Mouse (Mus musculus) lung, embryonic 14.5 days (tissue): ENCODE measurements at regions not wholly inside any gene's neighbourhood (a gene's known extent, or its start where the extent isn't known, plus 50 kb on each side); places are given as distances from the start of the nearest gene placed in this dataset.
A peak's percentile ranks its signal among the peaks of the same experiment; 100 is the strongest.

ENCODE experiments used
- ATAC-seq: fragments of 200-750 bp; cut with Nextera tagmentation; 2 replicates; pipeline ENCODE4 v1.8.0; 2017; ENCODE audit warnings: mild to moderate bottlenecking, moderate TSS enrichment, moderate library complexity; ENCODE audit not compliant: insufficient read depth
- DNase-seq: peaks from one replicate; pipeline ENCODE4 v3.0.0-alpha.2; 2015
- H3K27ac ChIP-seq: fragments of 300-500 bp; sonication (generic); 2 replicates; pipeline ENCODE4 v1.5.1; 2014; ENCODE audit warnings: low read depth, mild to moderate bottlenecking, moderate library complexity
- H3K27me3 ChIP-seq: fragments of 300-500 bp; sonication (generic); 2 replicates; pipeline ENCODE4 v1.6.1; 2014; ENCODE audit warnings: low read length, control low read depth; ENCODE audit not compliant: insufficient read depth
- H3K36me3 ChIP-seq: fragments of 300-500 bp; sonication (generic); 2 replicates; pipeline ENCODE4 v1.6.1; 2014; ENCODE audit warnings: control low read depth; ENCODE audit not compliant: insufficient read depth
- H3K4me1 ChIP-seq: fragments of 300-500 bp; sonication (generic); 2 replicates; pipeline ENCODE4 v1.6.1; 2014; ENCODE audit warnings: antibody characterized with exemption, control low read depth; ENCODE audit not compliant: insufficient read depth
- H3K4me2 ChIP-seq: fragments of 300-500 bp; sonication (generic); 2 replicates; pipeline ENCODE4 v1.6.1; 2014; ENCODE audit warnings: mild to moderate bottlenecking
- H3K4me3 ChIP-seq: fragments of 300-500 bp; sonication (generic); 2 replicates; pipeline ENCODE4 v1.5.1; 2014; ENCODE audit warnings: low read depth, low read length
- H3K9ac ChIP-seq: fragments of 300-500 bp; sonication (generic); 2 replicates; pipeline ENCODE4 v1.6.1; 2014
- H3K9me3 ChIP-seq: fragments of 300-500 bp; sonication (generic); 2 replicates; pipeline ENCODE4 v1.6.1; 2016; ENCODE audit warnings: low read depth, low read length, control low read depth
- CTCF ChIP-seq: IDR thresholded peaks from 2 replicates; pipeline ENCODE4 v1.5.1; 2016; ENCODE audit warnings: antibody characterized with exemption, low read depth
- WGBS: fragments of 180-500 bp; shearing (Covaris S2); extraction: QIAGEN DNeasy Blood & Tissue Kit; methylation state at CpG from one replicate; pipeline ENCODE4 v1.1.7; 2014; 5-methylcytosine and 5-hydroxymethylcytosine counted together

- no peak for DNase-seq
- Histone ChIP-seq H3K9me3 (no peaks in the 10 kb centered on the region), H3K27me3 (no peaks in the 10 kb centered on the region), H3K9ac (no peak overlapping the region), H3K4me1 (no peaks in the 10 kb centered on the region), H3K36me3 (no peaks in the 10 kb centered on the region), H3K4me3 (no peak overlapping the region), H3K27ac (no peak overlapping the region), H3K4me2 (no peak overlapping the region)
- WGBS, result 80% methylated on average over 6 of the region's 6 CpGs
- TF ChIP-seq CTCF, result no peak
- no peak for ATAC-seq
These were observed 441.8 kb downstream of the Fgf9 start for GRCm38 (mm10) chr14:58512177-58512576.

GRCm38 (mm10) chr14:58511571-58511985 is 441.2 kb downstream of the Fgf9 start:
- no peak for TF ChIP-seq CTCF
- Histone ChIP-seq H3K4me2 (no peak overlapping the region), H3K4me1 (no peaks in the 10 kb centered on the region), H3K9me3 (no peaks in the 10 kb centered on the region), H3K9ac (no peak overlapping the region), H3K36me3 (no peaks in the 10 kb centered on the region), H3K4me3 (no peak overlapping the region), H3K27me3 (no peaks in the 10 kb centered on the region), H3K27ac (no peak overlapping the region)
- DNase-seq (no peak), ATAC-seq (no peak)
- 53% methylated on average over 4 of the region's 4 CpGs for WGBS

GRCm38 (mm10) chr14:58510790-58511189 is 440.4 kb downstream of the Fgf9 start:
- no peak for DNase-seq
- H3K36me3 ChIP-seq, result no peaks in the 10 kb centered on the region
- no peaks in the 10 kb centered on the region for H3K27me3 ChIP-seq
- H3K4me2 ChIP-seq, result no peak overlapping the region
- peak; percentile 31; the same call in 1 of the 2 replicates for TF ChIP-seq CTCF
- H3K9ac ChIP-seq, result no peak overlapping the region
- ATAC-seq, result no peak
- no peaks in the 10 kb centered on the region for H3K9me3 ChIP-seq
- H3K27ac ChIP-seq, result no peak overlapping the region
- H3K4me3 ChIP-seq, result no peak overlapping the region
- no peaks in the 10 kb centered on the region for H3K4me1 ChIP-seq
- 76% methylated on average over 4 of the region's 4 CpGs for WGBS

GRCm38 (mm10) chr14:58509106-58509505 is 438.8 kb downstream of the Fgf9 start:
- WGBS, result 53% methylated on average over 4 of the region's 4 CpGs

GRCm38 (mm10) chr14:58506490-58506889 is 436.1 kb downstream of the Fgf9 start:
- WGBS, result 50% methylated on average over 3 of the region's 3 CpGs
- Histone ChIP-seq H3K4me3 (no peak overlapping the region), H3K9ac (no peak overlapping the region), H3K4me1 (no peaks in the 10 kb centered on the region), H3K27ac (no peak overlapping the region), H3K36me3 (no peaks in the 10 kb centered on the region), H3K4me2 (no peak overlapping the region), H3K9me3 (no peaks in the 10 kb centered on the region), H3K27me3 (no peaks in the 10 kb centered on the region)
- ATAC-seq, result 0 out of 2 replicates have a peak, but pooled peaks have one; percentile 28
- peak; percentile 49 for DNase-seq
- TF ChIP-seq CTCF, result no peak

More at GRCm38 (mm10) chr14:58509106-58509505, 438.8 kb downstream of the Fgf9 start:
- Histone ChIP-seq H3K4me3 (no peak overlapping the region), H3K9ac (no peak overlapping the region), H3K36me3 (no peaks in the 10 kb centered on the region), H3K4me2 (no peak overlapping the region), H3K27me3 (no peaks in the 10 kb centered on the region), H3K9me3 (no peaks in the 10 kb centered on the region), H3K27ac (no peak overlapping the region), H3K4me1 (no peaks in the 10 kb centered on the region)
- ATAC-seq, result no peak
- DNase-seq, result no peak
- no peak for TF ChIP-seq CTCF

GRCm38 (mm10) chr14:58505841-58506240 is 435.5 kb downstream of the Fgf9 start:
- H3K4me1 ChIP-seq, result no peaks in the 10 kb centered on the region
- no peaks in the 10 kb centered on the region for H3K27me3 ChIP-seq
- H3K36me3 ChIP-seq, result no peaks in the 10 kb centered on the region
- H3K9me3 ChIP-seq, result no peaks in the 10 kb centered on the region
- ATAC-seq (no peak), DNase-seq (no peak)
- TF ChIP-seq CTCF, result no peak
- H3K4me3 ChIP-seq, result no peak overlapping the region
- H3K4me2 ChIP-seq, result no peak overlapping the region
- H3K9ac ChIP-seq, result no peak overlapping the region
- H3K27ac ChIP-seq, result no peak overlapping the region

GRCm38 (mm10) chr14:58502890-58503289 is 432.5 kb downstream of the Fgf9 start:
- H3K4me1 ChIP-seq, result peaks cover 5% of the 10 kb centered on the region; the same call in 1 of the 2 replicates
- DNase-seq (no peak), ATAC-seq (no peak)
- H3K27me3 ChIP-seq, result no peaks in the 10 kb centered on the region
- no peaks in the 10 kb centered on the region for H3K36me3 ChIP-seq
- no peak overlapping the region for H3K27ac ChIP-seq
- 62% methylated on average over 8 of the region's 8 CpGs for WGBS
- no peak for TF ChIP-seq CTCF
- no peaks in the 10 kb centered on the region for H3K9me3 ChIP-seq
- H3K4me3 ChIP-seq, result no peak overlapping the region
- H3K9ac ChIP-seq, result no peak overlapping the region
- H3K4me2 ChIP-seq, result no peak overlapping the region

- Histone ChIP-seq H3K27ac (peak overlapping the region; percentile 20; the same call in 1 of the 2 replicates), H3K4me2 (peak overlapping the region; percentile 20; the same call in 1 of the 2 replicates), H3K4me1 (peaks cover 5% of the 10 kb centered on the region; the same call in 1 of the 2 replicates), H3K36me3 (no peaks in the 10 kb centered on the region), H3K27me3 (no peaks in the 10 kb centered on the region), H3K9ac (no peak overlapping the region), H3K4me3 (no peak overlapping the region), H3K9me3 (no peaks in the 10 kb centered on the region)
- ATAC-seq (0 out of 2 replicates have a peak, but pooled peaks have one; percentile 36), DNase-seq (no peak)
- WGBS, result 48% methylated on average over 2 of the region's 2 CpGs
- no peak for TF ChIP-seq CTCF
These were observed 429.7 kb downstream of the Fgf9 start for GRCm38 (mm10) chr14:58500014-58500413.
